Mouse (Mus musculus) stomach, embryonic 15.5 days (tissue): ENCODE data around the gene Mip. TPM values are rescaled to one million over a fixed set of nuclear protein-coding genes. Genes with fewer than 3 reads are reported as not detected.
"Not testable (repeated sequence)": the region's sequence is repeated elsewhere in the genome, so short reads cannot be mapped to it uniquely, and the experiment has no call there.

Experiments
- ATAC-seq: fragments of 200-750 bp; cut with Nextera tagmentation; 2 replicates; pipeline ENCODE4 v1.8.0; 2017; ENCODE audit warnings: low read depth, moderate number of reproducible peaks, moderate TSS enrichment; ENCODE audit not compliant: insufficient read depth, low FRiP score
- H3K27ac ChIP-seq: fragments of 300-500 bp; sonication (generic); 2 replicates; pipeline ENCODE4 v1.5.1; 2015; ENCODE audit warnings: mild to moderate bottlenecking, inconsistent platforms
- H3K27me3 ChIP-seq: fragments of 300-500 bp; sonication (generic); replicated peaks from 2 replicates; pipeline ENCODE4 v1.6.1; 2015; ENCODE audit warnings: inconsistent platforms
- H3K36me3 ChIP-seq: fragments of 300-500 bp; sonication (generic); 2 replicates; pipeline ENCODE4 v1.6.1; 2015; ENCODE audit warnings: inconsistent platforms
- H3K4me1 ChIP-seq: fragments of 300-500 bp; sonication (generic); 2 replicates; pipeline ENCODE4 v1.6.1; 2015; ENCODE audit warnings: inconsistent platforms
- H3K4me2 ChIP-seq: fragments of 300-500 bp; sonication (generic); 2 replicates; pipeline ENCODE4 v1.6.1; 2015; ENCODE audit warnings: mild to moderate bottlenecking, inconsistent platforms
- H3K4me3 ChIP-seq: fragments of 300-500 bp; sonication (generic); replicated peaks from 2 replicates; pipeline ENCODE4 v1.5.1; 2015; ENCODE audit warnings: inconsistent platforms
- H3K9ac ChIP-seq: fragments of 300-500 bp; sonication (generic); 2 replicates; pipeline ENCODE4 v1.6.1; 2015; ENCODE audit warnings: inconsistent platforms
- H3K9me3 ChIP-seq: fragments of 300-500 bp; sonication (generic); 2 replicates; pipeline ENCODE4 v1.6.1; 2016; ENCODE audit warnings: inconsistent platforms
- WGBS: fragments of 180-500 bp; shearing (Covaris S2); methylation state at CpG from one replicate; pipeline ENCODE4 v1.1.7; 2015; 5-methylcytosine and 5-hydroxymethylcytosine counted together
- polyA plus RNA-seq: library from polyadenylated mRNA; unstranded; fragments of >200 nt; fragmentation: Nextera tagmentation; extraction: Ambion mirVana; gene quantifications from 2 replicates; pipeline ENCODE4 v1.2.1, GENCODE M21; 2015

The Mip gene
- 0.14 TPM in 1 of 2 replicates, not detected in the other for polyA plus RNA-seq

DNA sequence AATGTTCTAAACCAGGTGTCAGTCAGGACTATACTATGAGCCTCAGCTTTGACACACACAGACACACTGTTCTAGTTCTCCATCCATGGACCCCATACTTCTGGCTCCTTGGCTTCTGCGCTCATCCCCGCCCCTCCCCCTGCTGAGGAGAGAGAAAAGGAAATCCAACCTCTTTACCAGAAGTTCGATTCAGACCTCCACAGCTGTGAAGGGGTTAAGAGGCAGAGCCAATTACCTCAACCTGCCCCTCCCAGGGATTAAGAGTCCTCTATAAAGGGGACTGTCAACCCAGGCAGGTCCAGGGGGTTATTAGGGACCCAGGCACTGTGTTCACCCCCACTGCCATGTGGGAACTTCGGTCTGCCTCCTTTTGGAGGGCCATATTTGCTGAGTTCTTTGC lies at the start of gene Mip:
Gene Mip, plus strand, starts transcription at position 301 of the 400 bp plus-strand sequence.
- no peak within 1 kb of the TSS for H3K4me2 ChIP-seq
- no peak within 1 kb of the TSS for H3K9ac ChIP-seq
- WGBS: 56% methylated on average over 4 of the region's 4 CpGs
- peaks cover 7% of the 10 kb centered on the region; the same call in 1 of the 2 replicates for H3K4me1 ChIP-seq
- H3K4me3 ChIP-seq: no peak within 1 kb of the TSS
- H3K27me3 ChIP-seq: no peaks in the 10 kb centered on the region
- no peaks in the 10 kb centered on the region for H3K36me3 ChIP-seq
- H3K9me3 ChIP-seq: no peaks in the 10 kb centered on the region
- H3K27ac ChIP-seq: no peak within 1 kb of the TSS
- no peak for ATAC-seq

DNA sequence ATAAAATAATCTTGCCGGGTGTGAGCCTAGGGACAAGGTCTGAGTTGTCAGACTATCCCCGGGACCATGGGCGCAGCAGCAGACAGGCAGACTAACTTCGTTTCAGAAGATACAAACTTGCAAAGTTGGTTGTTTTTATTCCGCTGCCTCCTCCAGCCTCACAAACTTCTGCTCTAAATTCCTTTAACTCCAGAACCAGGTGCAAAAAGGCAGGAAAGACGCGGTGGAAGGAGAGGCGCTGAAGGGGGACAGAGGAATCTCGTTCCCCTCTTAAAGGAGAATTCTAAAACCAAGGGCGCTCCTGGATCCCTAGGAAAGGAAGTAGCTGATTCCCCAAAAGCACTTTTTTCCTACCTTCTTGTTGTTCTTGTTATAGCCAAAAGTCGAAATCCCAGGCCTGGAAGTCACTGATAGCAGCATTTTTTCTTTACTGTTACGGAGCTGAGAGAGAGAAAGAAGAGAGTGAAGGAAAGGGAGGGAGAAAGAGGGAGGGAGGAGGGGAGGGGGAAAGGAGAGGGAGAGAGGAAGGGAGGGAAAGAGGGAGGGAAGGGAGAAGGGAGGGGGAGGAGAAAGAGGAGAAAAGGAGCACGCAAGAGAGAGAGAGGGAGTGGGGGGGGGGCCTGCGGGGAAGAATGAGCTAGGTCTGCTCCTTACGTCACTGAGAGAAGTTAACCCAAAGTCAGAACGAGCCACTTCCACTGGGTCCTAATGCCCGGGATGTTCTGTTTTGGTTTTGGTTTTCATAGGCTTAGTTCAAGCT lies 49.5 kb upstream of the Mip start:
- WGBS: under 1% methylated on average over 17 of the region's 17 CpGs
- no peaks in the 10 kb centered on the region for H3K36me3 ChIP-seq
- peak overlapping the region; percentile 58 for H3K4me2 ChIP-seq
- no peaks in the 10 kb centered on the region for H3K9me3 ChIP-seq
- ATAC-seq: peak; percentile 89
- no peaks in the 10 kb centered on the region for H3K4me1 ChIP-seq
- peak overlapping the region; percentile 93 for H3K27ac ChIP-seq
- peak overlapping the region; percentile 48 for H3K4me3 ChIP-seq
- peak overlapping the region; percentile 25 for H3K9ac ChIP-seq
- H3K27me3 ChIP-seq: no peaks in the 10 kb centered on the region

DNA sequence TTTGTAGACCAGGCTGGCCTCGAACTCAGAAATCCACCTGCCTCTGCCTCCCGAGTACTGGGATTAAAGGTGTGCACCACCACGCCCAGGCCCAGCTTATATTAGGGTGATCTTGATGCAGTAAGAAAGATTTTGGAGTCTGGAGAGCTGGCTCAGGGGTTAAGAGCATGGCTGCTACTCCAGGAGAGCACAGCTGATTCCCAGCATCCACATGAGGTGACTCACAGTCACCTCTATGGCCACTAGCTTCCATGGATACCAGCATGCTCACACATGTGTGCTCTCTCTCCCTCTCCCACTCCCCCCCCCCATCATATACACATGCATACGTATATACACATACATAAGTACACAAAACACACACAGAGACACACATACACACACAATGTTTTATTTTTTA lies 48.3 kb upstream of the Mip start:
- ATAC-seq: no peak
- 84% methylated on average over 4 of the region's 4 CpGs for WGBS

DNA sequence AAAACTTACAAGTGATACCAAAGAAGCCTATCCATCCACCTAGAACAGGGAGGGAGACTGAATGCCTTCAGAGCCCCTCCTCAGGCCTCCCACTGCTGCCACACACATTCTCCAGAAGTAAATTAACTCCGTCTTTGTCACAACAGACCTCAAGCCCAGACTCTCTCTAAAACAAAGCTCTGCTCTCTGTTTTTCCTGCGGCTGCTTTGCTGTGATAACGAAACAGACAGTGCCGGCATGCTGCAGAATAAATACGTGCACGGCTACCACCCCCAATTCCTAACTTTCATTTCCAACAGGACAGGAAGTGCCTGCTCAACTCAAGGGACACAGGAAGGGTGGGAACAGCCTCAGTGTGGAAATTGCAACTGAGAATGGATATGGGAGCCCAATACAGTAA lies 45.6 kb upstream of the Mip start, which contains the start of gene Rbms2:
Gene Rbms2, minus strand, starts transcription at position 309 of the 400 bp plus-strand sequence.
- no peaks in the 10 kb centered on the region for H3K4me1 ChIP-seq
- no peak for ATAC-seq

More for the DNA sequence above, 48.3 kb upstream of the Mip start:
- H3K27me3 ChIP-seq: no peaks in the 10 kb centered on the region
- H3K4me1 ChIP-seq: no peaks in the 10 kb centered on the region
- H3K9me3 ChIP-seq: no peaks in the 10 kb centered on the region
- H3K4me3 ChIP-seq: no peak overlapping the region
- no peak overlapping the region for H3K4me2 ChIP-seq
- no peak overlapping the region for H3K9ac ChIP-seq
- no peak overlapping the region for H3K27ac ChIP-seq
- no peaks in the 10 kb centered on the region for H3K36me3 ChIP-seq

DNA sequence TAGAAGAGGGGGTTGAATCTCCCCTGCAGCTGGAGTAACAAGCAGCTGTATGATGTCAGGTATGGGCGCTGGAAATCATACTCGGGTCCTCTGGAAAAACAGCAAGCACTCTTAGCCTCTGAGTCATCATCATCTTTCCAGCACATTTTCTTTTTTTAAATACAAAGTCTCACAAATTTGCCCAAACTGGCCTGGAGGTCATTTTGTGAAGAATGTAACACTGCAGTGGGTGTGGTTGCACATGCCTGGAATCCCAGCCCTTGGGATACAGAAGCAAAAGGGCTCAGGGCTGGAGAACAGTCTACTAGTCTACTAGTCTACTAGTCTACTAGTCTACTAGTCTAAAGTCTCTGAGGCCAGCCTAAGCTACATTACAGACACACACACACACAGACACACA lies 41.3 kb upstream of the Mip start:
- H3K4me2 ChIP-seq: no peak overlapping the region
- H3K36me3 ChIP-seq: no peaks in the 10 kb centered on the region

More for the DNA sequence above, 45.6 kb upstream of the Mip start, which contains the start of gene Rbms2:
- peak within 1 kb of the TSS; percentile 80 for H3K27ac ChIP-seq
- H3K27me3 ChIP-seq: no peaks in the 10 kb centered on the region
- 2% methylated on average over 6 of the region's 6 CpGs for WGBS
- H3K4me3 ChIP-seq: peak within 1 kb of the TSS; percentile 14
- no peaks in the 10 kb centered on the region for H3K36me3 ChIP-seq
- H3K4me2 ChIP-seq: peak within 1 kb of the TSS; percentile 50
- no peak within 1 kb of the TSS for H3K9ac ChIP-seq
- H3K9me3 ChIP-seq: no peaks in the 10 kb centered on the region

DNA sequence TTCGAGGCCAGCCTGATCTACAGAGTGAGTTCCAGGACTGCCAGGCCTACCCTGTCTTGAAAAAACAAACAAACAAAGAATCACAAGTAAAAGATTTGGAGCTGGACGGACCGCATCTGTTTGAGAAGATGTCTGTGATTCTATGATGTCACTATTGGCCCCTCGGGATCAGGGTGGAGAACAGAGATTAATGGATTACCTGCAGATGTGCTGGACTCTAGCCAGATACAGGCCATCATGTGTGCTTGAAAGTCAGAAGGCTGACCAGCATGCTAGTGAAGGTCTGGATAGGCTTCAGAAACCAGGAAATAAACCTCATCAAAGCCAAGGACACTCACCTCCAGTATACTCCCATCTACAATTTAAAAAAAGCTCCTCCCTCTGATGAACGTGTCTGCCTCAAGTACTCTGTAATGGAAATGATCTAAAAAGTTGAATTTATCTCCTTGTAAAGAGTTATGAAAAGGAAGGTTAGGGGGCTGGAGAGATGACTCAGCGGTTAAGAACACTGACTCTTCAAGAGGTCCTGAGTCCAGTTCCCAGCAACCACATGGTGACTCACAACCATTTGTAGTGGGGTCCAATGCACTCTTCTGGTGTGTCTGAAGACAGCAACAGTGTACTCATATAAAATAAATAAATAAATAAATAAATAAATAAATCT lies 40.2 kb upstream of the Mip start:
- Histone ChIP-seq H3K27ac (no peak overlapping the region), H3K27me3 (no peaks in the 10 kb centered on the region), H3K36me3 (no peaks in the 10 kb centered on the region), H3K4me1 (no peaks in the 10 kb centered on the region), H3K4me3 (no peak overlapping the region), H3K9ac (no peak overlapping the region), H3K4me2 (no peak overlapping the region), H3K9me3 (no peaks in the 10 kb centered on the region)
- WGBS: 61% methylated on average over 6 of the region's 6 CpGs
- ATAC-seq: no peak

More for the DNA sequence above, 41.3 kb upstream of the Mip start:
- Histone ChIP-seq H3K4me1 (no peaks in the 10 kb centered on the region), H3K27ac (no peak overlapping the region), H3K27me3 (no peaks in the 10 kb centered on the region), H3K4me3 (no peak overlapping the region), H3K9me3 (no peaks in the 10 kb centered on the region), H3K9ac (no peak overlapping the region)
- 61% methylated on average over 2 of the region's 2 CpGs for WGBS
- ATAC-seq: no peak

DNA sequence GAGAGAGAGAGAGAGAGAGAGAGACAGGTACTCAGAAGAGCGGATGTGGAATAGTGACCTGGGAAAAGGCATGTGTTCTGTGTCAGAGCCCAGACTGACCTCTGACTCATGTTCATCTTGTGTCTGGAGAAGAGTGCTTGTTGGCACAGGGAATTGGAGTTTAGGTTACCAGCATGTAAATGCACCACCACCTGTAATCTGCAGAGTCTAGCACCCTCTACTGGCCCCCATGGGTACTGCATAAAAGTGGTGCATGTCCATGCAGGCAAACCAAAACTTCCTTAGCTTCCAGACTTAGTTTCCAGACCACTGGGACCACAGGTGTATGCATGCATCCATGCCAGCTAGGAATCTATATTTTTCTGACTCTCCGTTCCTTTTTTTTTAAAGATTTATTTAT lies 39.7 kb upstream of the Mip start:
- 47% methylated on average over 2 of the region's 2 CpGs for WGBS
- Histone ChIP-seq H3K4me3 (no peak overlapping the region), H3K36me3 (no peaks in the 10 kb centered on the region), H3K9me3 (no peaks in the 10 kb centered on the region), H3K27me3 (no peaks in the 10 kb centered on the region), H3K4me2 (no peak overlapping the region), H3K9ac (no peak overlapping the region), H3K4me1 (no peaks in the 10 kb centered on the region), H3K27ac (no peak overlapping the region)
- ATAC-seq: peak; percentile 47; the same call in 1 of the 2 replicates

DNA sequence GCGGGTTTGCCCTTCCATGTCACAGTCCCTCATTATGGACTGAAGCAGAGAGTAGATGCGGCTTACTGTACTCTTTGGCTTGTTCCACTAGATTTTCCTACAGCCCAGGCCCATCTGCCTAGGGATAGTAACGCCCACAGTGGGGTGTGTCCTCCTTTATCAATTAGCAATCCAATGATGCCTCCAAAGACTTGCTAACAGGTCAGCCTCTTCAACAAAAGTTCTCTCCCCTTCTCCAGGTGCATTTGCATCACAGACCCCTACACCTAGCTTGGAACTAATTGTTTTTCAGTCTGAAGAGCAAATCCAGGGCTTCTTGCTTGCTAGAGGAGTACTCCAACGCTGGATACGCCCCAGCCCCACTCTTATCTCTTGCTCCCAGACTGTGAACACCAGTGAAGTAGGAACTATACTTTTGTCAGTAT lies 38.4 kb upstream of the Mip start:
- Histone ChIP-seq H3K4me2 (no peak overlapping the region), H3K4me3 (no peak overlapping the region), H3K36me3 (no peaks in the 10 kb centered on the region), H3K27me3 (no peaks in the 10 kb centered on the region), H3K9me3 (no peaks in the 10 kb centered on the region), H3K4me1 (no peaks in the 10 kb centered on the region), H3K9ac (no peak overlapping the region), H3K27ac (no peak overlapping the region)
- ATAC-seq: peak; percentile 59; the same call in 1 of the 2 replicates
- 66% methylated on average over 5 of the region's 5 CpGs for WGBS

DNA sequence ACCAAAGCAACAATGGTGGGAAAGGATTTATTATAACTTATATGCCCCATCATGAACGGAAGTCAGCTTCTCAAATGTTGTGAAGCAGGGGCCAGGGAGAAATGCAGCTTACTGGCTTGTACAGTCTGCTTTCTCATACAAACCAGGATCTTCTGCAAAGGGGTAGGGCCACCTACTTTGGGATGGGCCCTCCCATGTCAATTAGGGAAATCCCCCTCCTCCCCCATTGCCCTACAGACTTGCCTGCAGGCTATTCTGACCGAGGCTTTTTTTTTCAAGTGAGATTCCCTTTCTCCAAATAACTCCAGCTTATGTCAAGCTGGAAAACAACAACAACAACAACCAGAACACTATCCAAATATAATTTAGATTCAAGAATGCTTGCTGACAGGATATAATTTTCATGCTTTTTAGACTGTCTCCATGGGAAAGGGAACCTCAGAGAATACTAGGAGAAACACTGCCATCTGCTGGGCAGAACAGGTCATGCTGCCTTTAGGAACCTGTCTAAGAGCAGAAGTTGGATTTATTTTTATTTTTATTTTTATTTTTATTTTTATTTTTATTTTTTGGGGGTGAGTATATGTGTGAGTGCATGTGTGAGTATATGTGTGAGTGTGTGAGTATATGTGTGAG lies 37.3 kb upstream of the Mip start:
- no peak for ATAC-seq
- Histone ChIP-seq H3K9ac (no peak overlapping the region), H3K4me1 (no peaks in the 10 kb centered on the region), H3K4me3 (no peak overlapping the region), H3K4me2 (no peak overlapping the region), H3K27me3 (no peaks in the 10 kb centered on the region), H3K27ac (no peak overlapping the region), H3K9me3 (no peaks in the 10 kb centered on the region), H3K36me3 (no peaks in the 10 kb centered on the region)
- WGBS: 45% methylated on average over 2 of the region's 2 CpGs

DNA sequence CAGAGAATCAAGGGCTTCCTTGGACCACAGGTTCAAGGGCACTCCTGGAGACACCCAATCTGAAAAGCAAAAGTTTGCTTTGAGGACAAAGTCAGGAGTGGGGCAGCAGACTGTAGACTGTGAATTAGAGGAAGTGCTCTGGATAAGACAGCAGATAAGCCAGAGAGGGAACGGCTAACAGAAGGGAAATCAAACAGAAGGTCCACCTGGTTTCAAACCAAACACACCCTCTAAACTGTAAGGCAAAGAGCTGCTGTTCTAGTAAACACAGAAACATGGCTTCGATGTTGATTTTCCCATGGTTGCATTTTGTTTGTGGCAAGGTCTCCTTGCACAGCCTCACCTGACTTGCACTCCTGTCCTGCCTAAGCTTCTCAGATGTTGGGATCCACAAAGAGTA lies 34.2 kb upstream of the Mip start:
- Histone ChIP-seq H3K27me3 (peaks cover 8% of the 10 kb centered on the region), H3K27ac (no peak overlapping the region), H3K4me3 (no peak overlapping the region), H3K9me3 (no peaks in the 10 kb centered on the region), H3K9ac (no peak overlapping the region), H3K36me3 (no peaks in the 10 kb centered on the region), H3K4me1 (peaks cover 7% of the 10 kb centered on the region), H3K4me2 (no peak overlapping the region)
- 56% methylated on average over 2 of the region's 2 CpGs for WGBS
- no peak for ATAC-seq

DNA sequence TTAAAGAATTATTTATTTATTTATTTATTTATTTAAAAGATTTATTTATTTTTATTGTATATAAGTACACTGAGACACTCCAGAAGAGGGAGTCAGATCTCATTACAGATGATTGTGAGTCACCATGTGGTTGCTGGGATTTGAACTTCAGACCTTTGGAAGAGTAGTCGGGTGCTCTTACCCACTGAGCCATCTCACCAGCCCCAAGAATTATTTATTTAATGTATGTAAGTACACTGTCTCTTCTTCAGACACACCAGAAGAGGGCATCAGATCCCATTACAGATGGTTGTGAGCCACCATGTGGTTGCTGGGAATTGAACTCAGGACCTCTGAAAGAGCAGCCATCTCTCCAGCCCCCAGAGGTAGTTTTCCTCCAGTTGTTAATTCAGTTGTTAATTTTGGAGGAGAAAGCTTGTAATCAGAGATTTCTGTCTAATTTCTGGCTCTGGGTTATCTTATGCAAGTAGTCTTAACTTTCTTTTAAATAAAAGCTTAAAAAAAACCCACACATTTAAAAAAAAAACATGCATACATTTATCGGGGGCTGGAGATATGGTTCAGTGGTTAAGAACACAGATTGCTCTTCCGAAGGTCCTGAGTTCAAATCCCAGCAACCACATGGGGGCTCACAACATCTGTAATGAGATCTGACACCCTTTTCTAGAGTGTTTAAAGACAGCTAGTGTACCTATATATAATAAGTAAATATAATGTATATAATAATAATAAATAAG lies 33.4 kb upstream of the Mip start:
- not testable (repeated sequence) for H3K4me3 ChIP-seq, H3K36me3 ChIP-seq, H3K9me3 ChIP-seq, ATAC-seq, H3K9ac ChIP-seq, H3K4me2 ChIP-seq, H3K27ac ChIP-seq, H3K27me3 ChIP-seq, H3K4me1 ChIP-seq
- 88% methylated on average over 3 of the region's 3 CpGs for WGBS
